Mouse (Mus musculus) hindbrain, embryonic 11.5 days (tissue): Measurements from ENCODE around the gene Cx3cr1. TPM values are rescaled to one million over a fixed set of nuclear protein-coding genes. Genes with fewer than 3 reads are reported as not detected.

Source experiments
- ATAC-seq: fragments of 200-750 bp; cut with Nextera tagmentation; 2 replicates; pipeline ENCODE4 v1.8.0; 2017; ENCODE audit warnings: mild to moderate bottlenecking, moderate TSS enrichment, moderate library complexity; ENCODE audit not compliant: low FRiP score
- DNase-seq: peaks from one replicate; pipeline ENCODE4 v3.0.0-alpha.2; 2015; ENCODE audit warnings: low spot score
- H3K27ac ChIP-seq: fragments of 300-500 bp; sonication (generic); 2 replicates; pipeline ENCODE4 v1.5.1; 2014; ENCODE audit warnings: mild to moderate bottlenecking, low read depth, low read length
- H3K27me3 ChIP-seq: fragments of 300-500 bp; sonication (generic); 2 replicates; pipeline ENCODE4 v1.6.1; 2014; ENCODE audit warnings: mild to moderate bottlenecking, low read length, moderate library complexity, mixed read lengths; ENCODE audit not compliant: control insufficient read depth, insufficient read depth
- H3K36me3 ChIP-seq: fragments of 300-500 bp; sonication (generic); 2 replicates; pipeline ENCODE4 v1.6.1; 2014; ENCODE audit warnings: mild to moderate bottlenecking, low read length, moderate library complexity, mixed read lengths; ENCODE audit not compliant: control insufficient read depth, insufficient read depth
- H3K4me1 ChIP-seq: fragments of 300-500 bp; sonication (generic); replicated peaks from 2 replicates; pipeline ENCODE4 v1.6.1; 2014; ENCODE audit warnings: low read length, mixed read lengths; ENCODE audit not compliant: control insufficient read depth, insufficient read depth
- H3K4me2 ChIP-seq: fragments of 300-500 bp; sonication (generic); replicated peaks from 2 replicates; pipeline ENCODE4 v1.6.1; 2014; ENCODE audit warnings: mild to moderate bottlenecking, low read depth, low read length
- H3K4me3 ChIP-seq: fragments of 300-500 bp; sonication (generic); 2 replicates; pipeline ENCODE4 v1.5.1; 2014; ENCODE audit warnings: low read depth, low read length
- H3K9ac ChIP-seq: fragments of 300-500 bp; sonication (generic); 2 replicates; pipeline ENCODE4 v1.6.1; 2014; ENCODE audit warnings: low read depth, low read length
- H3K9me3 ChIP-seq: fragments of 300-500 bp; sonication (generic); 2 replicates; pipeline ENCODE4 v1.6.1; 2016; ENCODE audit warnings: low read length; ENCODE audit not compliant: control insufficient read depth
- WGBS: fragments of 180-500 bp; shearing (Covaris S2); extraction: QIAGEN DNeasy Blood & Tissue Kit; methylation state at CpG from one replicate; pipeline ENCODE4 v1.1.7; 2014; 5-methylcytosine and 5-hydroxymethylcytosine counted together
- polyA plus RNA-seq: library from polyadenylated mRNA; unstranded; fragments of >200 nt; fragmentation: Nextera tagmentation; extraction: Ambion mirVana; gene quantifications from 2 replicates; pipeline ENCODE4 v1.2.1, GENCODE M21; 2014

Cx3cr1 gene
- polyA plus RNA-seq, 1 experiment from 2014 or later: 7.2 TPM

- no peak overlapping the region for H3K27ac ChIP-seq
- ATAC-seq: no peak
- no peaks in the 10 kb centered on the region for H3K9me3 ChIP-seq
- no peak overlapping the region for H3K9ac ChIP-seq
- H3K4me3 ChIP-seq: no peak overlapping the region
- H3K4me1 ChIP-seq: no peaks in the 10 kb centered on the region
- no peaks in the 10 kb centered on the region for H3K36me3 ChIP-seq
- no peak overlapping the region for H3K4me2 ChIP-seq
- 76% methylated on average over 7 of the region's 7 CpGs for WGBS
- no peak for DNase-seq
- H3K27me3 ChIP-seq: no peaks in the 10 kb centered on the region
Observed at GRCm38 (mm10) chr9:120079901-120080300, 10.2 kb upstream of the Cx3cr1 start.

- ATAC-seq (no peak), DNase-seq (no peak)
- Histone ChIP-seq H3K4me2 (no peak overlapping the region), H3K4me3 (no peak overlapping the region), H3K27me3 (no peaks in the 10 kb centered on the region), H3K9me3 (no peaks in the 10 kb centered on the region), H3K9ac (no peak overlapping the region), H3K27ac (no peak overlapping the region), H3K36me3 (no peaks in the 10 kb centered on the region), H3K4me1 (no peaks in the 10 kb centered on the region)
- 88% methylated on average over 3 of the region's 3 CpGs for WGBS
Observed at GRCm38 (mm10) chr9:120078241-120078640, 8.6 kb upstream of the Cx3cr1 start.

GRCm38 (mm10) chr9:120074516-120074915, 4.8 kb upstream of the Cx3cr1 start:
- H3K9me3 ChIP-seq: no peaks in the 10 kb centered on the region
- no peak overlapping the region for H3K27ac ChIP-seq
- no peaks in the 10 kb centered on the region for H3K4me1 ChIP-seq
- no peaks in the 10 kb centered on the region for H3K36me3 ChIP-seq
- WGBS: 89% methylated on average over 7 of the region's 7 CpGs
- no peak overlapping the region for H3K9ac ChIP-seq
- DNase-seq: no peak
- H3K27me3 ChIP-seq: no peaks in the 10 kb centered on the region
- no peak overlapping the region for H3K4me3 ChIP-seq
- no peak overlapping the region for H3K4me2 ChIP-seq
- ATAC-seq: no peak

- H3K4me3 ChIP-seq: no peak overlapping the region
- H3K4me1 ChIP-seq: no peaks in the 10 kb centered on the region
- peak; percentile 89 for DNase-seq
- H3K27me3 ChIP-seq: no peaks in the 10 kb centered on the region
- no peak overlapping the region for H3K4me2 ChIP-seq
- no peak for ATAC-seq
- no peaks in the 10 kb centered on the region for H3K9me3 ChIP-seq
- WGBS: 28% methylated on average over 3 of the region's 3 CpGs
- H3K27ac ChIP-seq: no peak overlapping the region
- H3K36me3 ChIP-seq: no peaks in the 10 kb centered on the region
- H3K9ac ChIP-seq: no peak overlapping the region
Observed at GRCm38 (mm10) chr9:120073169-120073568, 3.5 kb upstream of the Cx3cr1 start.

GRCm38 (mm10) chr9:120071251-120071650, 1.6 kb upstream of the Cx3cr1 start:
- no peaks in the 10 kb centered on the region for H3K9me3 ChIP-seq
- H3K4me2 ChIP-seq: no peak overlapping the region
- ATAC-seq (no peak), DNase-seq (no peak)
- no peak overlapping the region for H3K9ac ChIP-seq
- H3K4me1 ChIP-seq: no peaks in the 10 kb centered on the region
- H3K27ac ChIP-seq: no peak overlapping the region
- no peaks in the 10 kb centered on the region for H3K36me3 ChIP-seq
- WGBS: 87% methylated on average over 2 of the region's 2 CpGs
- H3K27me3 ChIP-seq: no peaks in the 10 kb centered on the region
- no peak overlapping the region for H3K4me3 ChIP-seq

GRCm38 (mm10) chr9:120068047-120068446, 1.6 kb downstream of the Cx3cr1 start:
- no peak for ATAC-seq
- 73% methylated on average over 10 of the region's 10 CpGs for WGBS
- DNase-seq: no peak

GRCm38 (mm10) chr9:120067609-120068008, 2.1 kb downstream of the Cx3cr1 start:
- no peak overlapping the region for H3K27ac ChIP-seq
- H3K27me3 ChIP-seq: no peaks in the 10 kb centered on the region
- no peak for DNase-seq
- H3K36me3 ChIP-seq: no peaks in the 10 kb centered on the region
- no peak overlapping the region for H3K9ac ChIP-seq
- WGBS: 92% methylated on average over 2 of the region's 2 CpGs
- no peaks in the 10 kb centered on the region for H3K4me1 ChIP-seq
- H3K4me2 ChIP-seq: no peak overlapping the region
- no peak for ATAC-seq
- H3K9me3 ChIP-seq: no peaks in the 10 kb centered on the region
- no peak overlapping the region for H3K4me3 ChIP-seq

More at GRCm38 (mm10) chr9:120068047-120068446, 1.6 kb downstream of the Cx3cr1 start:
- H3K36me3 ChIP-seq: no peaks in the 10 kb centered on the region
- H3K4me1 ChIP-seq: no peaks in the 10 kb centered on the region
- H3K9ac ChIP-seq: no peak overlapping the region
- no peak overlapping the region for H3K27ac ChIP-seq
- no peak overlapping the region for H3K4me3 ChIP-seq
- no peaks in the 10 kb centered on the region for H3K9me3 ChIP-seq
- H3K27me3 ChIP-seq: no peaks in the 10 kb centered on the region
- no peak overlapping the region for H3K4me2 ChIP-seq

- no peak overlapping the region for H3K4me2 ChIP-seq
- H3K9ac ChIP-seq: no peak overlapping the region
- ATAC-seq: no peak
- H3K36me3 ChIP-seq: no peaks in the 10 kb centered on the region
- no peak overlapping the region for H3K27ac ChIP-seq
- DNase-seq: no peak
- H3K4me1 ChIP-seq: no peaks in the 10 kb centered on the region
- no peak overlapping the region for H3K4me3 ChIP-seq
- no peaks in the 10 kb centered on the region for H3K9me3 ChIP-seq
- H3K27me3 ChIP-seq: no peaks in the 10 kb centered on the region
- WGBS: 76% methylated on average over 4 of the region's 4 CpGs
Observed at GRCm38 (mm10) chr9:120064317-120064716, 5.4 kb downstream of the Cx3cr1 start.

GRCm38 (mm10) chr9:120058730-120059129, 10.9 kb downstream of the Cx3cr1 start:
- ATAC-seq (no peak), DNase-seq (no peak)
- no peak overlapping the region for H3K4me2 ChIP-seq

More at GRCm38 (mm10) chr9:120058730-120059129, 10.9 kb downstream of the Cx3cr1 start:
- Histone ChIP-seq H3K36me3 (no peaks in the 10 kb centered on the region), H3K27me3 (no peaks in the 10 kb centered on the region), H3K9ac (no peak overlapping the region), H3K4me1 (no peaks in the 10 kb centered on the region), H3K9me3 (no peaks in the 10 kb centered on the region), H3K27ac (no peak overlapping the region), H3K4me3 (no peak overlapping the region)
- WGBS: 83% methylated on average over 3 of the region's 3 CpGs
